Mouse (Mus musculus) bone marrow macrophage, adult 2 months (primary cell): Measurements from ENCODE around the gene Zp2.

ENCODE experiments used
- CTCF ChIP-seq: IDR thresholded peaks from 2 replicates; pipeline ENCODE4 v1.5.1; 2012; ENCODE audit warnings: low read depth, mild to moderate bottlenecking, low read length, moderate library complexity
- POLR2A ChIP-seq: IDR thresholded peaks from 2 replicates; pipeline ENCODE4 v1.6.1; 2012; ENCODE audit warnings: mild to moderate bottlenecking, low read depth, low read length, borderline replicate concordance

DNA sequence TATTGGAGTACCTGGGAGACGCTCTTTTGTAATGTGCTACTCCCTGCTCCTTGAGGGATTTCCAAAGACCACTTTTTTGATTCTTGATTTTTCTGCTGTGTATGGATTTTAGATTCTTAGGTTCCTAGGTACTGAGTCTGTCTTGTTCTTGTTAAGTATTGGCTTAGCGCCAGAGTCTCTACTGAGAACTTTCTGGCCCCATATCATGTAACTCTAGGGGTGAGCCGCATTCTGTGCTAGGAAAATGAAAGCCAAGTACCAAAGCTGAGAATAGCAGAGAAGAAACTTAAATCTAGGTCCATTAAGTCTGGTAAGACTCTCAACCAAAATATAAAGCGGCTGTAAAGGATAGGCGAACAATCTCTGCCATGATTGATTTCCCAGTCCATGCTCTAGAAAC lies 28.1 kb downstream of the Zp2 start:
- TF ChIP-seq CTCF (no peak), POLR2A (no peak)
